Mouse (Mus musculus) lung, postnatal 0 days (tissue): ENCODE measurements around the gene Cyp3a41b. TPM values are rescaled to one million over a fixed set of nuclear protein-coding genes. Genes with fewer than 3 reads are reported as not detected.
"Not testable (repeated sequence)": the region's sequence is repeated elsewhere in the genome, so short reads cannot be mapped to it uniquely, and the experiment has no call there.

Experiments
- ATAC-seq: fragments of 200-750 bp; cut with Nextera tagmentation; 2 replicates; pipeline ENCODE4 v1.8.0; 2017; ENCODE audit warnings: moderate library complexity
- DNase-seq: peaks from one replicate; pipeline ENCODE4 v3.0.0-alpha.2; 2016; ENCODE audit warnings: low spot score
- H3K27ac ChIP-seq: fragments of 300-500 bp; sonication (generic); 2 replicates; pipeline ENCODE4 v1.5.1; 2014; ENCODE audit warnings: antibody characterized with exemption, mild to moderate bottlenecking, low read length, mixed read lengths
- H3K27me3 ChIP-seq: fragments of 300-500 bp; sonication (generic); replicated peaks from 2 replicates; pipeline ENCODE4 v1.6.1; 2014; ENCODE audit warnings: low read length, mixed read lengths; ENCODE audit not compliant: insufficient read depth
- H3K36me3 ChIP-seq: fragments of 300-500 bp; sonication (generic); 2 replicates; pipeline ENCODE4 v1.6.1; 2014; ENCODE audit warnings: low read length, mixed read lengths; ENCODE audit not compliant: insufficient read depth
- H3K4me1 ChIP-seq: fragments of 300-500 bp; sonication (generic); 2 replicates; pipeline ENCODE4 v1.6.1; 2014; ENCODE audit warnings: antibody characterized with exemption, low read depth, low read length, mixed read lengths; ENCODE audit not compliant: insufficient read depth
- H3K4me2 ChIP-seq: fragments of 300-500 bp; sonication (generic); replicated peaks from 2 replicates; pipeline ENCODE4 v1.6.1; 2014; ENCODE audit warnings: low read depth, mild to moderate bottlenecking, low read length, moderate library complexity, mixed read lengths
- H3K4me3 ChIP-seq: fragments of 300-500 bp; sonication (generic); 2 replicates; pipeline ENCODE4 v1.5.1; 2014; ENCODE audit warnings: low read depth, low read length
- H3K9ac ChIP-seq: fragments of 300-500 bp; sonication (generic); replicated peaks from 2 replicates; pipeline ENCODE4 v1.6.1; 2014; ENCODE audit warnings: low read depth, mild to moderate bottlenecking
- H3K9me3 ChIP-seq: fragments of 300-500 bp; sonication (generic); 2 replicates; pipeline ENCODE4 v1.6.1; 2016; ENCODE audit warnings: low read length, mixed read lengths
- WGBS: fragments of 180-500 bp; shearing (Covaris S2); extraction: QIAGEN DNeasy Blood & Tissue Kit; methylation state at CpG from one replicate; pipeline ENCODE4 v1.1.7; 2014; 5-methylcytosine and 5-hydroxymethylcytosine counted together
- polyA plus RNA-seq: library from polyadenylated mRNA; unstranded; fragments of >200 nt; fragmentation: Nextera tagmentation; extraction: Ambion mirVana; gene quantifications from 2 replicates; pipeline ENCODE4 v1.2.1, GENCODE M21; 2015

Gene Cyp3a41b
- not detected in 2 replicates for polyA plus RNA-seq

GRCm38 (mm10) chr5:145584630-145585029 is at the start of gene Cyp3a41b:
Cyp3a41b (minus strand) TSS chr5:145584730.
- not testable (repeated sequence) for H3K36me3 ChIP-seq, H3K9ac ChIP-seq, H3K4me3 ChIP-seq, H3K27me3 ChIP-seq, ATAC-seq, DNase-seq, H3K4me1 ChIP-seq, H3K4me2 ChIP-seq, H3K27ac ChIP-seq, H3K9me3 ChIP-seq
- WGBS: 54% methylated on average over 1 of the region's 2 CpGs

DNA sequence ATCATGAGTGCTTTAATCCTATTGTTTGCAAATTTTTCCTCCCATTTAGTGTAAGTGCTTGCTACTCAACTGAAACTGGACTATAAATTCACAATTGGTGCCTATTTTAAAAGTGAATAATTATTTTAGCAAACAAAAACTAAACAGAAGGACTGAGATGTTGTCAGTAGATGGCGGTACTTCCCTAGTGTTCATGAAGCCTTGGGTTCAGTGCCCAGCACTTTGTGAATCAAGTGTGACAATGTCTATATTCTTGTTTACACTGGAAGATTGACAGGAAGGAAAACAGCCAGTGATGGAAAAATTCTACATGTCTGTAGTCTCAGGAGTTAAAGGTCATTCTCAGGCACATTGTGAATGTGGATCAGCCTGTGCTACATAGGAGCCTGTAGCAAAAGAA is 47.8 kb upstream of the Cyp3a41b start:
- not testable (repeated sequence) for H3K4me2 ChIP-seq, H3K9ac ChIP-seq, H3K9me3 ChIP-seq, H3K4me1 ChIP-seq, H3K27ac ChIP-seq, H3K4me3 ChIP-seq, H3K27me3 ChIP-seq, ATAC-seq, DNase-seq, H3K36me3 ChIP-seq
- WGBS: 80% methylated on average over 1 of the region's 1 CpGs

DNA sequence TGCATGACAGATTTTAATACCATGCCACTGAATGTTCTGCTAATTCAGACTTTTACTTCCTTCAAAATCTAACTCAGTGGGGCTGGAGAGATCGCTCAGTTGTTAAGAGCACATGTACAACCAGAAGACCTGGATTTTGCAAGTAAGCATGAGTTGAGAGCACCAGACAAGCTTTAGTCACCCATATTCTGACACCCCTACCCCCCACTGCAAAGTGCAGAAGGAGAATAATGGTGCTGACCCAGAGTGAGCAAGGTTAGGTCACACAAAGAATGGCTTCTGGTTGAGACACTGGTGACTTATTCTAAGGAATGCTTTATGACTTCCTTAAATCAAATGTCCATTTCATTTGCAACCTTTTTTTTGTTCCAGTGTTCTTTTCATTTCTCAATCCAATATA is 20.4 kb upstream of the Cyp3a41b start:
- not testable (repeated sequence) for H3K27ac ChIP-seq, H3K27me3 ChIP-seq, H3K9ac ChIP-seq, DNase-seq, H3K4me2 ChIP-seq, H3K4me1 ChIP-seq, H3K4me3 ChIP-seq, ATAC-seq, H3K9me3 ChIP-seq, H3K36me3 ChIP-seq
- WGBS: no CpG with 5 or more reads among the region's 1 CpGs

- H3K27ac ChIP-seq, ATAC-seq, H3K4me3 ChIP-seq, H3K9me3 ChIP-seq, H3K27me3 ChIP-seq, H3K4me2 ChIP-seq, H3K9ac ChIP-seq, H3K36me3 ChIP-seq, H3K4me1 ChIP-seq, DNase-seq: not testable (repeated sequence)
- 76% methylated on average over 5 of the region's 5 CpGs for WGBS
Measured at GRCm38 (mm10) chr5:145597851-145598250, 13.3 kb upstream of the Cyp3a41b start.

DNA sequence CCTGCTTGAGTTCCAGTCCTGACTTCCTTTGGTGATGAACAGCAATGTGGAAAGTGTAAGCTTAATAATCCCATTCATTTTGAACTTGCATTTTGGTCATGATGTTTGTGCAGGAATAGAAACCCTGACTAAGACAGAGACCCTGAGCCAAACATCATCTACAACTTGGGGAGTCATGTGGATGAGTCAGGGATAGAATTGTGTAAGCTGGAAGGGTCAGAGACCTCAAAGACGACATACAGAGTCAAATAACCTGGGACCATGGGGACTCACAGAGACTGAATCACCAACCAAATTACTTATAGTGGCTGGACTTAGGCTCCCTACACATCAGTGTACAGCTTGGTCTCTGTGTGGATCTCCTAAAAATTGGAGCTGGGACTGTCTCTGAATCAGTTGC is 7.2 kb downstream of the Cyp3a41b start:
- ATAC-seq, H3K9me3 ChIP-seq: not testable (repeated sequence)
- 53% methylated on average over 1 of the region's 1 CpGs for WGBS

GRCm38 (mm10) chr5:145575660-145576059 is 8.9 kb downstream of the Cyp3a41b start:
- not testable (repeated sequence) for H3K27ac ChIP-seq, DNase-seq, H3K9ac ChIP-seq, ATAC-seq, H3K4me3 ChIP-seq, H3K27me3 ChIP-seq, H3K36me3 ChIP-seq, H3K4me1 ChIP-seq, H3K4me2 ChIP-seq, H3K9me3 ChIP-seq
- 85% methylated on average over 4 of the region's 4 CpGs for WGBS

More for the DNA sequence above, 7.2 kb downstream of the Cyp3a41b start:
- H3K4me1 ChIP-seq, H3K4me2 ChIP-seq, H3K9ac ChIP-seq, DNase-seq, H3K27me3 ChIP-seq, H3K27ac ChIP-seq, H3K4me3 ChIP-seq, H3K36me3 ChIP-seq: not testable (repeated sequence)

DNA sequence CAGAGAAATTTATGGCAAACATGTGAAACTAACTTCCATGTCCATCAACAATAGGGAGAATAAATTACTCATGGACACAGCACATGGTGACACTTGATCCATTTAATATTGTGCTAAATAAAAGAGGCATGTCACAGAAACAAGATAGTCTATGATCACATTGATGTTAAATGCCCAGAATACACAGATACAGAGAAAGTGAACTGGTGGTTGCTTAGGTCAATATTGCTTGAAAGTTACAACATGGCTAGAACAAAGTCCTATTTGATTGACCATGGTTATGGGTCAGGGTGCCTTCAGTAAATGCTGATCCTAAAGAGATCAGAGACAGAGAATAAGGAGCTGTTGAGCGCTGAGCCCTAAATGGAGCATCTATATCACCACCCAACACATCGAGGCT is 12.6 kb downstream of the Cyp3a41b start:
- not testable (repeated sequence) for H3K27me3 ChIP-seq, H3K36me3 ChIP-seq, ATAC-seq, H3K4me3 ChIP-seq, H3K4me1 ChIP-seq, H3K9ac ChIP-seq, H3K4me2 ChIP-seq, H3K27ac ChIP-seq, DNase-seq, H3K9me3 ChIP-seq
- 75% methylated on average over 2 of the region's 2 CpGs for WGBS

Other genes starting within 250 kb of the Cyp3a41b start
- not detected in 2 replicates for gene Cyp3a57, start 239.5 kb downstream of the Cyp3a41b start, polyA plus RNA-seq
- gene Cyp3a16, start 115.0 kb downstream of the Cyp3a41b start, polyA plus RNA-seq: not detected in 2 replicates
- not detected in 2 replicates for gene Cyp3a41a, start 135.4 kb upstream of the Cyp3a41b start, polyA plus RNA-seq
- gene Cyp3a44, start 221.1 kb upstream of the Cyp3a41b start, polyA plus RNA-seq: not detected in 2 replicates